Mouse (Mus musculus) embryo, embryonic 10 days (tissue): ENCODE measurements around the gene Ppbp.

Source experiments
- DNase-seq: peaks from one replicate; pipeline ENCODE4 v3.0.0-alpha.2; 2015; ENCODE audit warnings: low spot score

Ppbp gene

DNA sequence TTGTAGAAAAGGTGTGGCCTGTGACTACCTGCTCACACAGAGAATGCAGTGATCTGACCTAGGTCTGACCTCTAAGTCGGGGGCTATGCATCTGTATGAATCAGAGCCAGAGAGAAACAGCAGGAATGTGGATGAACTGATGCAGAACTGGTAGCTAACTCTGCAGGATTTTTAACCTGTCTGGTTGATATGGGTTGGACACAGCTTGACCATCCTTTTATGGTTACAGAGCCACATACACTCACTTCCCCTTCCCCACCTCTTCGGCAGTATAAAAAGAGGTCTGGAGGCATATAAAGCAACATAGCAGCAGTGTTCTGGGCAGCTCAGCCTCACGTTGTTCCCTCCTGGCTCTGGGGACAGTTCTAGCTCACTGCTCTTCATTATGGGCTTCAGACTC, at the start of gene Ppbp:
Gene Ppbp, plus strand, starts transcription at position 301 of the 400 bp plus-strand sequence.
- no peak for DNase-seq

DNA sequence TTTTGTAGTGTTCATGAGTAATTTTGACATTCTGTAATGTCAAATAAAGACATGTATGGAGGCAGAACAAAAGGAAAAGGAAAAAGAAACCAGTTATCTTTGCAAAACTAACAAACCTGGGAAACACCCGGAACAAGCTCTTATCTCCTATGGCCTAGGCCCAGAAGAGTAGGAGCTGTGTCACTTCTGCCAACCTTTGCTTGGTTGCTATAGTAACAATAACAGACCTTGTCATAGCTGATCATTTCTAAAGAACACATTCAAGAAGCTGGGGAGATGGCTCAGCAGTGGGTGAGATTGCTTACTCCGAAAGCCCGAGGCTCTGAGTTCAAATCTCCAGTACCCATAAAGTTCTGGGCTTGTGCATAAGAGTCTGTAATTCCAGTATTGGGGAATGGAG, 45.7 kb upstream of the Ppbp start:
- no peak for DNase-seq

DNA sequence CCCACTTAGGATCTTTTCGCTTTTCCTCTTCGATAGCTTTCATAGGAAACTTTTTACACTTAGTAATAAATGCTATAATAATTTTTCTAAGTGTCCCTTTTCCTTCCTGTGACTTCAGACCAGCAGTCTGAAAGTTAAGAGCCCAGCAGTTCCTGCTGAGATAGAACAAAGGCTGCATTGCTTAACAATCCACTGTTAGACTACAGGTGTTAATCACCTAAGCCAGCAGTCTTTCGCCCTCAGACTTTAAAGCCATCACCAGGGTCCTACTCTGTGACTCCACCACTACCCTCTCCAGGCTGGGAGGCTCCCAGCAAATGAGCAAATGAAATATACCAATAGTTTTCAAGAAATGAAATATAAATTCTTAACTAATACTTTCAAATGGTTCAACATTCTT, 40.1 kb upstream of the Ppbp start:
- DNase-seq: no peak

DNA sequence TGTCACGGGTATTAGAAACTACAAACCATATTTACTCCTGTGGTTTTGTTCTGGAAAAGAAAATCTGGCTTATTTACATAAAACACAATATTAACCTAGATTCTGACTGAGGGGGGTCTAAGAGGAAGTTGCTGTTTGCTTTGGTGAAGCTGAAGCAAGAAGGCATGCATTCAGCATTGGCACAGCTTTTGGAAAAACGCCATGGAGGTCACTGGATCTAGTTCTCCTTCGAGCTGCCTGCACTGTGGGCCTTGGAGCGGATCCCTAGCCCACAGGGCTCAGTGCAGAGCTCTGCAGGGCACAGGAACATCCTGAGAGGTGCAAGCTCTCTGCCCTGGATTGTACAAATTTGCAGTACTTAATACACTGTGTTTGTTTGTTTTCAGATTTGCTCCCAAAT, 36.8 kb upstream of the Ppbp start:
- DNase-seq: no peak

DNA sequence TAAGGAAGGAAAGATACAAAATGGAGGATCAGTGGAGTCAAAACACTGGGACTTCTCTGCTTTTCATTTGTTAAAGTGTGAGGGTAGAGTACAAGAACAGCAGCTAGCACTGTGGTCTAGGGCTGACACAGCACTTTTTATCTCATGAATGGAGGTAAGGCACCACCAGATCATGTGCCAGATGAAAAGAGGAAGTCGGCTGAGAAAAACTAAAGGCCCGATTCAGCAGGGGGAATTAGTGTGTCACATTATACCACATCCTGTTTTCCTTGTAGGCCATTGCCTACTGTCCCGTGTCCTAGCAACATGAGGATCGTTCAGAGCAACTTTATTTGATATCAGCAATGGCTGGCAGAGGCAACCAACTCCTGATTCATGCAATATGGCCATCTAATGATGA, 26.3 kb upstream of the Ppbp start:
- no peak for DNase-seq

DNA sequence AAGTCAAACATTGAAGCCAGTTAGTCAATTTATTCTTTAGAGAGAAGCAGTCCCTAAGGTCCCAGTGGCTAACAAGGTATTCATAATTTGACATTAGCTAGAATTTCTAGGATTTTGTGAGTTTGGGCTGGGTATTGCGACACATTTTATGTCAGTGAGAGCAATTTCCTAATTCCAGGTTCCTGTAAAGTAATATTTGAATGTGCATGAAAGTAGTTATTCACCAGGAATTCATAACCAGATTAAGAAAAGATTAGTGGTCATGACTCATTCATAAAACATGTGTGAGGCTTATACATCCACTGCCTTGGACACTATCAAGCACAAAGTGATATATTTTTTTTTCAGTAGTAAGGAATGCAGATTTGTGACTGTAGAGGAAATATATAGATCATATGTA, 14.4 kb upstream of the Ppbp start:
- DNase-seq: no peak

DNA sequence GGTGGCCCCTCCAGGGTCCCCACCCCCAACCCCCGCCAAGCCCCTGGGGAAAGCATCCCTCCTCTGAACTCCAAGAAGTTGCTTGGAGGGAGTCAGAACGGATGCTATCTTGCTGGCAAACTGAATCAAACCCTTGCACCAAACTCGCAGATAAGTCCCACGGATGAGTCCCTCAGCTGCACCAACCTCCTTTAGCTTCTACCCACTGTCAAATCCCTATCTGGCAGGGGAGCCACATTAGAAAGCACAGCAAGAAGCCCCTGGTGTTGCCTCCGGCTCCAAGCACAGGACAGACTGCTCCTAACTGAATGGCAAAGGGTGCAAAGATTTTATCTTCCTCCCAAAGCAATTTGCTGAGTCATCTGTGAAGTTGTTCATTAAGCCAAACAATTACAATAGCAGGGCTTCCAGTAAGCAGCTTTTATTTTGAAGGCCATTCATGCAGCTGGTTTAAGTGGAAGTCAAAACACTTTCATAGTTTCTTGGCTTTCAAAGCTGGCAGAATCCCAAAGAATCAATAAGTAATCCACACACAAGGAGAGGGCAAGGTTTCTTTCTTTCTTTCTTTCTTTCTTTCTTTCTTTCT, 10.2 kb upstream of the Ppbp start:
- DNase-seq: no peak

DNA sequence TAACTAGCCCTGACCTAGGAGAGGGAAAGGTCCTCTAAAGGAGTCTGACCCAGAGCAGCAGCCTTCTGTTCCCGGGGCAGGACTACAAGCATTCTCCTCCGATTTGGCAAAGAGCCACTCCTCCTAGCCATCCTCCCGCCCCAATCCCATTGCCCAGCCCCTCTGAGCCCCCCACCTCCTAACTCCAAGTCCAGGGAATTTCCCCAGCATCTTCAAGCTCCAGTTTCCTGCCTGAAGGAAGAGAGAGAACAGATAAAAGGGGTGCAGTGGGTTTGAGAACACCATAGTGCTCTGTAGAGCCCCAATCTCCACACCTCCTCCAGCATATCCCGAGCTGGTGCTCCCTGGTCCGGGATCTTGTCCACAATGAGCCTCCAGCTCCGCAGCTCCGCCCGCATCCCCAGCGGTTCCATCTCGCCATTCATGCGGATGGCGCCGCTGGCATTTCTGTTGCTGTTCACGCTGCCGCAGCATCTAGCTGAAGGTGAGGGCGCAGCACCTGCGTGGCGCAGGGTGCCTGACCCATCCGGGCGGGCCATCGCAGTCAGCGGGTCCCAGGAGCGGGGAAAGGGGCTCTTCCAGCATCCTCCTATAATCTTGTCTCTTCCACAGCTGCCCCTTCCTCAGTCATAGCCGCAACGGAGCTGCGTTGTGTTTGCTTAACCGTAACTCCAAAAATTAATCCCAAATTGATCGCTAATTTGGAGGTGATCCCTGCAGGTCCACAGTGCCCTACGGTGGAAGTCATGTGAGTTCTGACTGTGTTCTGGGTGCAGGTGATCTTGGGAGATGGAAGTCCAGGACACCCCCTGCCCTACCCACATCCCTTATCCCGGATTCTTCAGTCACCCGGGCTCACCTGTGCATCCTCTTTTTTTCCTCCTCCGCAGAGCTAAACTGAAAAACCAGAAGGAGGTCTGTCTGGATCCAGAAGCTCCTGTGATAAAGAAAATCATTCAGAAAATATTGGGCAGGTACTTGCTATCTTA, 8.9 kb upstream of the Ppbp start, which contains the start of gene Cxcl5:
Gene Cxcl5, plus strand, starts transcription at position 284 of the 989 bp plus-strand sequence.
- DNase-seq: peak; percentile 48

DNA sequence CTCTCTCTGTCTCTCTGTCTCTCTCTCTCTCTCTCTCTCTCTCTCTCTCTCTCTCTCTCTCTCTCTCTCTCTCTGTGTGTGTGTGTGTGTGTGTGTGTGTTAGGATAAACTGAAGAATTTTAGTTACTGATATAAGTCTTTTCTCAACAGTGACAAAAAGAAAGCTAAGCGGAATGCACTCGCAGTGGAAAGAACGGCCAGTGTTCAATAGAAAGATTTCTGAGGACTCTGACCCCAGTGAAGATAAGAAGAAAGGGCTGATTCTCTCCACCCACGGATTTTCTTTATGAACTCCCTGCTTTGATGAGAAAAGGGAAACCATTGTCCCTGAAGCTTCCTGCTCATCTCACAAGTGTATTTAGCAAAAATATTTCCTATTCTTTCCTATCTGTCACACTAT, 8.0 kb upstream of the Ppbp start:
- no peak for DNase-seq

DNA sequence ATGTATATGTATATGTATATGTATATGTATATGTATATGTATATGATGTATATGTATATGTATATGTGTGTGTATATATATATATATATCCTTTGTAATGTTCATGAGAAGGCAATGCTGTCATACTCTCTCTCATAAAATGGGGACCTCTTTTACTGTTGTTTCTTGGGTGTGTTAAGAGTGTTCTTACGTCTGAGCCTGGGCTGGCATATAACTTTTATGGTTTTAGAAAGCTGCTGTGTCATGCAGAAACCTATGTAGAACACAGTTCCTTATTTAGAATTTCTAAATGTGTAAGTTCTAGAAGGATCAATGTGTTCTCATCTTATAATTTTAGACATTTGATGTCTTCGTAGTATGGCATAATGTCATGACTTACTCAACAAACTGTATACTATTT, 7.5 kb upstream of the Ppbp start:
- no peak for DNase-seq

DNA sequence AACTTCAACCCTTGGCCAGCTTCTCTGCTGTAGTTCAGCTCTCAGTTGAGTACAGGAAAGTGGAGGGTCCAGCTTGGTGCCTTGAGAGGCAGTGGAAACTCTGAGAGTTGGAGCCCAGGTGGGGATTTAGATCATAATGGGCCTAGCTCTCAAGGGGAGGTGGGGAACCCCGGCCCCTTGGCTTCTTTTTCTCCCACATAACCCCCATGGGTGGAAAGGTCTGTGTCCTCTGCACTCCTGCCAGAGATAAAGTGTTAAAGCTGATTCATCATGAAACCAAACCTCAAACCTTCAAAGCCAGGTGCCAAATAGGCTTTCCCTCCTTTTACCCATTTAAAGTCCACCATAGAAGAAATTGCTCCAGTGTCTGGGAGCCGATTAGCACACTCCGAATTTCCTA, 6.5 kb upstream of the Ppbp start:
- no peak for DNase-seq

DNA sequence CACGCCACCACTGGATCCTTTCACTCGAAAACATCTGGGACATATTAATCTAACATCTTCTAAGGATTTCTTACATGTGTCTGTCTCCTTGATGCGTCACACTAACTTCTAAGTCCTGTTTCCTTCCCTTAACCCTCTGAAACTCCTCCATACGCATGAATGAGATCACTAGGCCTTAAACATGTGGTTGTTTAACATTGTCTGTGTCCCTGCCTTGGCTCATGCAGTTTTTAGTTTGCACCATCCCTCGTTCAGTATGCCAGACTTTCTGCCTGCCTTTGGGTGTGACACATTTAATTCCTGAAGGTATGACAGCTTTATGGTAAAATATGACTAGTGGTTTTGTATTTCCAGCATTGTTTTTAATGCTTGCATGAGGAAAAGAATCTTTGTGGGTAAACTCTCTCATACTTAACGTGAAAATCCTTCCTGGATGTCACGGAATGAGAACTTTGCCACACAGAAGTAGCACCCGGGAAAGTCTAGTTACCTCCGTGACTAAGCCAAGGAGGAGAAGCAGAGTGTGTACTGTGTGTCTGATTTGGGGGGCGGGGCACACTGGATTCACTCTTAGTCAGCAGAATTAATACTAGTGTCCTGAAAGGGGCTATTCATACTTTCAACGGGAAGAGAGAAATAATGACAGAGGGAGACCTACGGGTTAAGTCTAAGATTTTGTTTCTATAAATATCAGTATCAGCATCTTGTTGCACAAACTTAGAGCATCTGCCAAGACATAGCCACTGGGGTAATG, 4.2 kb upstream of the Ppbp start:
- no peak for DNase-seq

DNA sequence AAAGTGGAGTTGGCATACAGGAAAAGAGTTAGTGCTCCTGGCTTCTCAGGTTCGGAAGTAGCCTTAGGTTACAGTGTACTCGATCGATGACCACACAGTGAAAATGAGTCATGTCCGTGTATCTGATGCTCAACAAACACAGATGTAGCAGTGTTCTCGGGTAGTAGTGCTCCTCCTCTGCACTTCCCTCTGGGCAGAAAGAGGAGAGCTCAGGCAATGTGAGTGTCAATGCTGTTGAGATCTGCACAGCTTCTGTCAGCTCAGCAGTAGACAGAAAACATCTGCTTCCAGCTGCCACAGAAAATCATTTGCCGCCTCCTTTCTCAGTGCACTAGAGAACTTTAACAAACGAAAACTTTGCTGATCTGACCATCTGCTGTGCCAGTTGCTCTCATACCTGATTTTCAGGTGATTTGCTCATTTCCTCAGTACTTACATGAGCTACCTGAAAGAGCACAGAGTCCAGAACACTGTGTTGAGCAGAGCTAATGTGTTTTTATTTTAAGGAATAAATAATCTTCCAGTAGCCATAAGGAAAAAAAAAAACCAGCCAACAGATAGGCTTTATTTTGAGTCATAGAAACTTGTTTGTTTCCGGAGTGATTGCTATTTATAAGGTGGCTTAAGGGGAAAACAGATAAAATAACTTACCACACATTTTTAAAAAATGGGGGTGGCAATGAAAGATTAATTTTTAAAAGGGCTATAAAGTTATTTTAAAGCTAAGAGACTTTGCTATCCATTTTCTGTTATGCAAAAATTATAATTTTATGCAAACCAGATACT, 2.3 kb upstream of the Ppbp start:
- DNase-seq: no peak

DNA sequence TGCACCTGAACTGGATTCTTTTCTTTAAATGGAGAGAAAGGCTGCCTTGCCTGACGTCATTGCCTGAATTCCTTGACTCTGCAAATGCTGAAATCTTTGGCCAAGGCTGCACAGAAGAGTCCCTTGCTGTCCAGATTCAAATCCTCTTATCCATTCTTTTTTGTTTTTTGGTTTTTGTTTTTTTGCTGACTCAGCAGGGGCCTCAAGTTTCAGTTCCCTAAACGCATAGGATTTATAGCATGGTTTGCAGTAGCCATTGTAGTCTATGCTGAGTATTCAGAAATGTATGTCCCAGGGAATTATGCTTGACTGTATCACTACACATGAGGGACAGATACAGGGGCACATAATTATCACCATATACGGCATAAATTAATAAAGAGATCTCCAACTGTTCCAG, 3.1 kb downstream of the Ppbp start:
- no peak for DNase-seq

DNA sequence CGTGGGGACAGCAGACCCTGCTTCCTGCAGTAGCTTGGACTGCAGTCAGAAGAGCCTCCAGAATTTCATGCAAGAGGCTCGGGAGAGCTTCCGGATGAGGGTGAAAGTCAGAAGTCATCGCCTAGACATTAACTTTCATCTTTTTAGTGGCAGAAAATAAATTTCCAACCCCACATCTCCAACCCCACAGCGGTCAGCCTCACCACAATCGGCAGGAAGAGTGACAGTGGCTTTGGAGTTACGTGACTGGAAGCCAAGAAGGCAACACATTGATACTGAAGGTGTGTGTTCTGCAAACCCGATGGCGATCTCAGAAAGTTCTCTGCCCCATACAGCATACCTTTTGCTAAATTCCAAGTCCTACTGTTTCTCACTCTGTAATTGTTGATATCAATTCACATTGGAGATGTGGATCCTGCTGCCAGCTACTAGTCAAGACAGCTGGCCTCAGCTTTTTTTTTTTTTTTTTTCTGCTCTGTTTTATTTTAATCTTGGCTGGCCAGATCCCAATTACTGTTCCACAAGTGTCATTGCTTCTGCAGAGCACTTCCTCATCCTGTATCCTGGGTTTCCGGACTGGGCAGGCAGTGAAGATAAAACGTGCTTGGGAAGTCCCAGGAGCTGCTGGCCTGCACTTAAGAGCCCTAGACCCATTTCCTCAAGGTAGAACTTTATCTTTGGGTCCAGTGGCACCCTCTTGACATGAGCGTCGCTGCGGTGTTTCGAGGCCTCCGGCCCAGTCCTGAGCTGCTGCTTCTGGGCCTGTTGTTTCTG, 3.7 kb downstream of the Ppbp start, which contains the start of gene Pf4:
Gene Pf4, plus strand, starts transcription at position 556 of the 774 bp plus-strand sequence.
- no peak for DNase-seq

DNA sequence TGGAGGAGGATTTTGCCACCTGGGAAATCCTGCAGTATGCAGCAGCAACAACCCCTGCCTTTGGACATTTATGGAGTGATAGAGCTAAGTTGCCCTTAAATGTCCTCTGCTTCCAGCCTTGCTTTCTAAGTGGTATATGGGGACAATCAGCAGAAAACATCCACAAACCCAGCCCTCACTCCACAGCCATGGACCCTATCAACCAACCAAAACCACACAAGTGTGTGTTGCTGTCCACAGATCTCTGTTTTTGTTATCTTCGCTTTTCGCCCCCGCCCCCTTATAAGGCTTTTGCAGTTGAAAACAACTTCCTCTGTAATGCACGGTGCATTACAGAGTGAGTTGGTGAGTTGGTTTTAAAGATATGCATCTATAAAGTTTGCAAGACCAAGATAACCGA, 7.2 kb downstream of the Ppbp start:
- no peak for DNase-seq

DNA sequence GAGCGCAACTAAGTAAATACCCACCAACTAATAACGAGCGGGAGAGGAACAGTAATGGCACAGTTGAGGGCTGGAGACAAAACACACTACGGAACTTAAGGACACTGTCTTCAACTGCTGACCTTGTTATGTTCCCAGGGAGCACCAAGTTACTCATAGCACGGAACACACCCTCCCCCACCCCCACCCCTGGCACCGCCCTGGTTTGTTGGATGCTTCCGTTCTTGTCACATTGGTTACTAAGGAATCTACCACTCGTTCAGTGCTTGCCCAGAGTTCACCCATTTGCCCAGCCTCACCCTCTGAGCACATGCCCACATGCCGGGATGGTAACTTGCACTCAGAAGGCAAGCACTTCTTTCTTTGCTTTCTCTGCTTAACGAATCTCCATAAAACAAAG, 9.3 kb downstream of the Ppbp start:
- DNase-seq: no peak

DNA sequence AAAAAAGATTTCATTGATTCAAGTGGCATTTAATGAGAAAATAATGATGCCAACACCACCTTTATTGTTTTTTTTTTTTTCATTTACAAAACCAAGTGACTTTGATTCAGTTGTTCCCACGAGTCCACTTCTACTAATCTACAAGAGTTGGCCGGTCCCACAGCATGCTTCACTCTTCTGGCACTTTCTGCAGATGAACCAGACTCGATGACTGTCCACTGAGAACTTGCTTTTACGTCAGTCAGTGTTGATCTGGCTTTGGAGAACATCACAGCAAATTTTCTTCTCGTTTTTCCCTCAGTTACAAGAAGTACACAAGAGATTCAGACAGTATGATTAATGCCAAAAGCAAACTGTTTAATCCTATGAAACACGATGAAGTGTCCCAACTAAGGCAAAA, 10.5 kb downstream of the Ppbp start:
- no peak for DNase-seq

DNA sequence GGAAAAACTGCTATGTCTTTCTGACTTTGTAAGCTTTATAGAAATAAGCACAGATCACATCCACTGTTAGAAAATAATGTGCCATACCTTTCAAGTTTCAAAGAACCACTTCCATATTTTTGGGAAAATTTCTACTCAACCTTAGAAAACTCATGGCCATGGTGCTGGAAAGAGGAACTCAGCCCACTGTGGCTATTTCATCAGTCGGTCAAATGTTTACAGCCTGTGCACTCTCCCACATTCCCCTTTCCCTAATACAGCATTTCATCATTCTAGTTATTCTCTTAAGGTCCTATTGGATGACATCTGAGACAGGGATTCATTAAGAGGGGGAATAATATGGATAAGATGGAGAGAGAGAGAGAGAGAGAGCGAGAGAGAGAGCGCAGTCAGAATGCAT, 15.4 kb downstream of the Ppbp start:
- no peak for DNase-seq

DNA sequence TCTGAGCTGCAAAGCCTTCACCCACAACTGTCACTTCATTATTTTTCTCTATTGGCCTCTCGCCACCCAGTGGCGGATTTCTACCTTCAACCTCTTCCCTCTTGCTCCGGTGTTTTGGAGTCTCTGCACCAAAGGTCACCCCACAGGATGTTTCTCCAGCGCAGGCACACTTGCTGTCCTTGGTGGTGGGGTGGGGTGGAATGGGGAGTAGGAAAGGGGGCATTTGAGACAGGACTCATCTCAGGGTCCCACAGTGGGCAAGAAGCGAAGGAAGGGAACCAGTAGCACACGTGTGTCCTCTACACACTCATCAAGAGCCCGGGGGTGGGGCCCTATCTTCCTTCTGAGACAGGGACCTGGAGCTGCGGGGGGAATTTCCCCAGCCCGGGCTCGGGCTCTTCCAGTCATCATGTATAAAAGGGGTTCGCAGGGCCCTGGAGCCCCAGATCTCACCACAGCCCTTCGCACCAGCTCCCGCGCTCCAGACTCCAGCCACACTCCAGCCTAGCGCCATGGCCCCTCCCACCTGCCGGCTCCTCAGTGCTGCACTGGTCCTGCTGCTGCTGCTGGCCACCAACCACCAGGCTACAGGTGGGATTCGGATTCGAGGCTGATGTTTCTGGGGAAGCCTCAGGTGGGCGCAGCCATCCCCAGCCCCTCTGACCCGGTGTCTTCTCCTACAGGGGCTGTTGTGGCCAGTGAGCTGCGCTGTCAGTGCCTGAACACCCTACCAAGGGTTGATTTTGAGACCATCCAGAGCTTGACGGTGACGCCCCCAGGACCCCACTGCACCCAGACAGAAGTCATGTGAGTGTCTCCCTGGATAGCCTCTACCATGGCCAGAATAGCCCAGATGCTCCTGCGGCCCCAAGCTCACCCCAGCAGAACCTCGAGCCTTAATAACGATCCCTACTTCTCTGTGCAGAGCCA, 17.6 kb downstream of the Ppbp start, which contains the start of gene Cxcl3:
Gene Cxcl3, plus strand, starts transcription at position 445 of the 930 bp plus-strand sequence.
- peak; percentile 64 for DNase-seq
